In genomic region chr7:34734348-34734747, GRCm38 (mm10) we compare ENCODE assay signal across 15 mouse cellular contexts.
A peak's percentile ranks its signal among the peaks of the same experiment; 100 is the strongest.
DNase-seq lines count a peak whose midpoint lies in the region; ATAC-seq and TF ChIP-seq lines count a peak whose summit lies in the region.
"Had no signal": no experiment of that assay in that cellular context is flagged by ENCODE, and none has a peak within 500 bp of the region (broad histone marks: within the 10 kb centered on the region; RNA-seq: fewer than 3 reads in every experiment).

No protein-coding gene starts in this region.

- DNase-seq in layer of hippocampus, adult 2 months (ENCODE audit: low spot score in 2 of 2) = peak in 1 of 2 experiments; percentile 52
- no peak for DNase-seq in layer of hippocampus, postnatal 25 days (ENCODE audit: extremely low spot score in 1 of 2, low spot score in 1 of 2)
- DNase-seq in brain, adult 2 months (ENCODE audit: low read depth, low spot score) = peak; percentile 90
- no peak for DNase-seq in adrenal gland, adult 2 months
- no peak for DNase-seq in spleen, postnatal 36 days (ENCODE audit: low spot score in 2 of 2)
- DNase-seq: kidney, adult 2 months; kidney, postnatal 25 days; lung, embryonic 14.5 days had no signal

- WGBS in forebrain, embryonic 13.5 days = 65% methylated on average over 6 of the region's 6 CpGs
- 81% methylated on average over 6 of the region's 6 CpGs for WGBS in forebrain, embryonic 12.5 days

- H3K4me2 ChIP-seq in forebrain, embryonic 13.5 days = no peak overlapping the region
- no peak overlapping the region for H3K4me2 ChIP-seq in forebrain, embryonic 12.5 days
- H3K4me2 ChIP-seq: embryonic facial prominence, embryonic 15.5 days; liver, embryonic 11.5 days; lung, embryonic 14.5 days; midbrain, embryonic 15.5 days; stomach, embryonic 15.5 days had no signal

- no peak overlapping the region for H3K9ac ChIP-seq in forebrain, embryonic 13.5 days
- no peak overlapping the region for H3K9ac ChIP-seq in forebrain, embryonic 12.5 days
- H3K9ac ChIP-seq: embryonic facial prominence, embryonic 15.5 days; lung, embryonic 14.5 days; midbrain, embryonic 15.5 days; stomach, embryonic 15.5 days had no signal

- H3K27me3 ChIP-seq in forebrain, embryonic 13.5 days = no peaks in the 10 kb centered on the region
- H3K27me3 ChIP-seq in forebrain, embryonic 12.5 days = no peaks in the 10 kb centered on the region
- H3K27me3 ChIP-seq: embryonic facial prominence, embryonic 15.5 days; midbrain, embryonic 15.5 days; stomach, embryonic 15.5 days had no signal

- peaks cover 16% of the 10 kb centered on the region for H3K4me1 ChIP-seq in forebrain, embryonic 13.5 days
- H3K4me1 ChIP-seq in forebrain, embryonic 12.5 days = peaks cover 6% of the 10 kb centered on the region; the same call in 1 of the 2 replicates
- peaks cover 1% of the 10 kb centered on the region; the same call in 1 of the 2 replicates for H3K4me1 ChIP-seq in cortical plate, adult 2 months (ENCODE audit: control insufficient read depth, insufficient read depth, low read length)
- H3K4me1 ChIP-seq: embryonic facial prominence, embryonic 15.5 days; stomach, embryonic 15.5 days had no signal

- H3K36me3 ChIP-seq in forebrain, embryonic 13.5 days (ENCODE audit: poor library complexity, severe bottlenecking) = no peaks in the 10 kb centered on the region
- no peaks in the 10 kb centered on the region for H3K36me3 ChIP-seq in forebrain, embryonic 12.5 days (replicated peaks)
- H3K36me3 ChIP-seq: embryonic facial prominence, embryonic 15.5 days; midbrain, embryonic 15.5 days; stomach, embryonic 15.5 days had no signal

- H3K9me3 ChIP-seq in forebrain, embryonic 13.5 days (replicated peaks) = 0 out of 2 replicates have a peak, but pooled peaks cover 2% of the 10 kb centered on the region
- no peaks in the 10 kb centered on the region for H3K9me3 ChIP-seq in forebrain, embryonic 12.5 days
- H3K9me3 ChIP-seq: embryonic facial prominence, embryonic 15.5 days; midbrain, embryonic 15.5 days; stomach, embryonic 15.5 days had no signal

- no peak for TF ChIP-seq CTCF in layer of hippocampus, adult 2 months (conservative IDR thresholded peaks at IDR 0.05)
- TF ChIP-seq CTCF in cortical plate, adult 2 months (IDR thresholded peaks at IDR 0.05; ENCODE audit: extremely low read depth, insufficient read depth, low read length) = no peak

- 0 out of 2 replicates have a peak, but pooled peaks have one; percentile 19 for ATAC-seq in forebrain, embryonic 13.5 days
- ATAC-seq in forebrain, embryonic 12.5 days (ENCODE audit: low FRiP score) = no peak
- ATAC-seq: midbrain, embryonic 15.5 days had no signal

- no peak overlapping the region for H3K4me3 ChIP-seq in forebrain, embryonic 13.5 days
- no peak overlapping the region for H3K4me3 ChIP-seq in forebrain, embryonic 12.5 days (replicated peaks)
- H3K4me3 ChIP-seq in layer of hippocampus, adult 2 months = no peak overlapping the region
- H3K4me3 ChIP-seq in cortical plate, adult 2 months (ENCODE audit: insufficient read depth, low read length) = no peak overlapping the region
- H3K4me3 ChIP-seq: embryonic facial prominence, embryonic 15.5 days; midbrain, embryonic 15.5 days; stomach, embryonic 15.5 days had no signal

- peak overlapping the region; percentile 31; the same call in 1 of the 2 replicates for H3K27ac ChIP-seq in forebrain, embryonic 13.5 days
- no peak overlapping the region for H3K27ac ChIP-seq in forebrain, embryonic 12.5 days
- peak overlapping the region; percentile 76 for H3K27ac ChIP-seq in layer of hippocampus, adult 2 months
- H3K27ac ChIP-seq in cortical plate, adult 2 months (ENCODE audit: insufficient read depth, low read length) = peak overlapping the region; percentile 2
- H3K27ac ChIP-seq: embryonic facial prominence, embryonic 15.5 days; midbrain, embryonic 15.5 days; stomach, embryonic 15.5 days had no signal

- no peak for TF ChIP-seq POLR2A in cortical plate, adult 2 months (IDR thresholded peaks at IDR 0.05; ENCODE audit: extremely low read depth, insufficient read depth, low read length)
